Mouse (Mus musculus) heart, embryonic 16.5 days (tissue): ENCODE measurements around the gene Epha8. TPM values are rescaled to one million over a fixed set of nuclear protein-coding genes. Genes with fewer than 3 reads are reported as not detected.
A peak's percentile ranks its signal among the peaks of the same experiment; 100 is the strongest.

ENCODE experiments used
- ATAC-seq: fragments of 200-750 bp; cut with Nextera tagmentation; replicated peaks from 2 replicates; pipeline ENCODE4 v1.8.0; 2017; ENCODE audit warnings: moderate number of reproducible peaks; ENCODE audit not compliant: insufficient read depth, low FRiP score; ENCODE audit errors: extremely low read depth
- H3K27ac ChIP-seq: fragments of 300-500 bp; sonication (generic); 2 replicates; pipeline ENCODE4 v1.5.1; 2014; ENCODE audit warnings: mild to moderate bottlenecking, low read length, control low read depth, moderate library complexity
- H3K27me3 ChIP-seq: fragments of 300-500 bp; sonication (generic); 2 replicates; pipeline ENCODE4 v1.6.1; 2014; ENCODE audit warnings: low read length, mixed read lengths; ENCODE audit not compliant: control insufficient read depth, insufficient read depth
- H3K36me3 ChIP-seq: fragments of 300-500 bp; sonication (generic); 2 replicates; pipeline ENCODE4 v1.6.1; 2014; ENCODE audit not compliant: control insufficient read depth, insufficient read depth
- H3K4me1 ChIP-seq: fragments of 300-500 bp; sonication (generic); 2 replicates; pipeline ENCODE4 v1.6.1; 2014; ENCODE audit warnings: low read length, mixed read lengths; ENCODE audit not compliant: control insufficient read depth, insufficient read depth
- H3K4me2 ChIP-seq: fragments of 300-500 bp; sonication (generic); 2 replicates; pipeline ENCODE4 v1.6.1; 2014; ENCODE audit warnings: low read depth, mild to moderate bottlenecking, control low read depth, low read length
- H3K4me3 ChIP-seq: fragments of 300-500 bp; sonication (generic); 2 replicates; pipeline ENCODE4 v1.5.1; 2014; ENCODE audit warnings: mild to moderate bottlenecking, control low read depth, low read length
- H3K9ac ChIP-seq: fragments of 300-500 bp; sonication (generic); 2 replicates; pipeline ENCODE4 v1.6.1; 2014; ENCODE audit warnings: low read length, control low read depth
- H3K9me3 ChIP-seq: fragments of 300-500 bp; sonication (generic); replicated peaks from 2 replicates; pipeline ENCODE4 v1.6.1; 2016; ENCODE audit warnings: low read length; ENCODE audit not compliant: control insufficient read depth
- whole genome bisulfite sequencing: fragments of 180-500 bp; shearing (Covaris S2); extraction: QIAGEN DNeasy Blood & Tissue Kit; methylation state at CpG from one replicate; pipeline ENCODE4 v1.1.7; 2014; 5-methylcytosine and 5-hydroxymethylcytosine counted together
- polyA plus RNA-seq: library from polyadenylated mRNA; unstranded; fragments of >200 nt; fragmentation: Nextera tagmentation; extraction: Ambion mirVana; gene quantifications from 2 replicates; pipeline ENCODE4 v1.2.1, GENCODE M21; 2015

Gene Epha8
- 0.02 TPM in 1 of 2 replicates, not detected in the other for polyA plus RNA-seq

- peaks cover 76% of the 10 kb centered on the region for H3K27me3 ChIP-seq
- H3K27ac ChIP-seq: no peak within 1 kb of the TSS
- no peak for ATAC-seq
- no peak within 1 kb of the TSS for H3K9ac ChIP-seq
- peaks cover 3% of the 10 kb centered on the region; the same call in 1 of the 2 replicates for H3K4me1 ChIP-seq
- H3K36me3 ChIP-seq: no peaks in the 10 kb centered on the region
- H3K9me3 ChIP-seq: no peaks in the 10 kb centered on the region
- 3% methylated on average over 70 of the region's 75 CpGs for WGBS
- H3K4me2 ChIP-seq: peak within 1 kb of the TSS; percentile 67
- H3K4me3 ChIP-seq: peak within 1 kb of the TSS; percentile 48
Observed at GRCm38 (mm10) chr4:136956751-136957446, at the start of gene Epha8. Gene Epha8 (minus strand): TSS chr4:136956816.

GRCm38 (mm10) chr4:137001825-137002224 lies 45.2 kb upstream of the Epha8 start:
- H3K36me3 ChIP-seq: peaks cover 11% of the 10 kb centered on the region
- no peaks in the 10 kb centered on the region for H3K9me3 ChIP-seq
- H3K4me1 ChIP-seq: no peaks in the 10 kb centered on the region
- no peak overlapping the region for H3K27ac ChIP-seq
- 56% methylated on average over 3 of the region's 3 CpGs for WGBS
- no peak overlapping the region for H3K4me2 ChIP-seq
- no peak overlapping the region for H3K4me3 ChIP-seq
- ATAC-seq: no peak
- H3K27me3 ChIP-seq: no peaks in the 10 kb centered on the region
- no peak overlapping the region for H3K9ac ChIP-seq

GRCm38 (mm10) chr4:137001020-137001419 lies 44.4 kb upstream of the Epha8 start:
- ATAC-seq: no peak
- Histone ChIP-seq H3K27me3 (no peaks in the 10 kb centered on the region), H3K9me3 (no peaks in the 10 kb centered on the region), H3K4me1 (no peaks in the 10 kb centered on the region), H3K27ac (no peak overlapping the region), H3K36me3 (peaks cover 10% of the 10 kb centered on the region), H3K4me2 (no peak overlapping the region), H3K4me3 (no peak overlapping the region), H3K9ac (no peak overlapping the region)
- 94% methylated on average over 7 of the region's 7 CpGs for WGBS

- ATAC-seq: no peak
- Histone ChIP-seq H3K27me3 (no peaks in the 10 kb centered on the region), H3K4me1 (no peaks in the 10 kb centered on the region), H3K9me3 (no peaks in the 10 kb centered on the region), H3K4me2 (no peak overlapping the region), H3K36me3 (peaks cover 16% of the 10 kb centered on the region), H3K4me3 (no peak overlapping the region), H3K27ac (no peak overlapping the region), H3K9ac (no peak overlapping the region)
- 77% methylated on average over 7 of the region's 7 CpGs for WGBS
Observed at GRCm38 (mm10) chr4:136998371-136998770, 41.8 kb upstream of the Epha8 start.

- Histone ChIP-seq H3K9me3 (no peaks in the 10 kb centered on the region), H3K4me1 (no peaks in the 10 kb centered on the region), H3K4me3 (no peak overlapping the region), H3K9ac (no peak overlapping the region), H3K4me2 (no peak overlapping the region), H3K27me3 (no peaks in the 10 kb centered on the region), H3K27ac (no peak overlapping the region), H3K36me3 (peaks cover 16% of the 10 kb centered on the region)
- WGBS: 87% methylated on average over 12 of the region's 12 CpGs
- ATAC-seq: no peak
Observed at GRCm38 (mm10) chr4:136997723-136998345, 41.2 kb upstream of the Epha8 start.

GRCm38 (mm10) chr4:136996933-136997332 lies 40.3 kb upstream of the Epha8 start:
- Histone ChIP-seq H3K9ac (no peak overlapping the region), H3K4me1 (no peaks in the 10 kb centered on the region), H3K36me3 (peaks cover 16% of the 10 kb centered on the region), H3K4me3 (no peak overlapping the region), H3K4me2 (no peak overlapping the region), H3K27ac (no peak overlapping the region), H3K9me3 (no peaks in the 10 kb centered on the region), H3K27me3 (no peaks in the 10 kb centered on the region)
- 77% methylated on average over 7 of the region's 7 CpGs for WGBS
- ATAC-seq: no peak

- no peak overlapping the region for H3K4me3 ChIP-seq
- peaks cover 13% of the 10 kb centered on the region for H3K36me3 ChIP-seq
- ATAC-seq: no peak
- H3K4me2 ChIP-seq: no peak overlapping the region
- no peaks in the 10 kb centered on the region for H3K4me1 ChIP-seq
- no peaks in the 10 kb centered on the region for H3K9me3 ChIP-seq
- H3K27me3 ChIP-seq: no peaks in the 10 kb centered on the region
- no peak overlapping the region for H3K27ac ChIP-seq
- H3K9ac ChIP-seq: no peak overlapping the region
- 81% methylated on average over 14 of the region's 14 CpGs for WGBS
Observed at GRCm38 (mm10) chr4:136995361-136995760, 38.7 kb upstream of the Epha8 start.

GRCm38 (mm10) chr4:136981993-136982695 lies 25.5 kb upstream of the Epha8 start:
- WGBS: 58% methylated on average over 9 of the region's 9 CpGs
- Histone ChIP-seq H3K27ac (no peak overlapping the region), H3K9ac (no peak overlapping the region), H3K27me3 (peaks cover 8% of the 10 kb centered on the region), H3K4me1 (no peaks in the 10 kb centered on the region), H3K4me3 (no peak overlapping the region), H3K4me2 (no peak overlapping the region), H3K36me3 (peaks cover 16% of the 10 kb centered on the region), H3K9me3 (no peaks in the 10 kb centered on the region)
- ATAC-seq: no peak

- no peaks in the 10 kb centered on the region for H3K4me1 ChIP-seq
- H3K27ac ChIP-seq: no peak overlapping the region
- no peak overlapping the region for H3K4me2 ChIP-seq
- H3K27me3 ChIP-seq: peaks cover 8% of the 10 kb centered on the region
- H3K9me3 ChIP-seq: no peaks in the 10 kb centered on the region
- ATAC-seq: no peak
- WGBS: 22% methylated on average over 12 of the region's 12 CpGs
- H3K4me3 ChIP-seq: no peak overlapping the region
- H3K9ac ChIP-seq: no peak overlapping the region
- H3K36me3 ChIP-seq: peaks cover 10% of the 10 kb centered on the region
Observed at GRCm38 (mm10) chr4:136981347-136981746, 24.7 kb upstream of the Epha8 start.
